Mouse (Mus musculus) embryonic facial prominence, embryonic 14.5 days (tissue): ENCODE measurements around the gene Farsa. TPM values are rescaled to one million over a fixed set of nuclear protein-coding genes. Genes with fewer than 3 reads are reported as not detected.

Experiments
- ATAC-seq: fragments of 200-750 bp; cut with Nextera tagmentation; 2 replicates; pipeline ENCODE4 v1.8.0; 2017; ENCODE audit warnings: low read depth, moderate number of reproducible peaks, moderate TSS enrichment
- DNase-seq: peaks from one replicate; pipeline ENCODE4 v3.0.0-alpha.2; 2015; ENCODE audit warnings: low spot score
- H3K27ac ChIP-seq: fragments of 300-500 bp; sonication (generic); replicated peaks from 2 replicates; pipeline ENCODE4 v1.5.1; 2014; ENCODE audit warnings: low read depth, mild to moderate bottlenecking, low read length, moderate library complexity
- H3K27me3 ChIP-seq: fragments of 300-500 bp; sonication (generic); replicated peaks from 2 replicates; pipeline ENCODE4 v1.6.1; 2014; ENCODE audit warnings: low read length; ENCODE audit not compliant: control insufficient read depth, insufficient read depth
- H3K36me3 ChIP-seq: fragments of 300-500 bp; sonication (generic); 2 replicates; pipeline ENCODE4 v1.6.1; 2014; ENCODE audit warnings: low read length, mixed read lengths; ENCODE audit not compliant: control insufficient read depth, insufficient read depth
- H3K4me1 ChIP-seq: fragments of 300-500 bp; sonication (generic); 2 replicates; pipeline ENCODE4 v1.6.1; 2014; ENCODE audit warnings: antibody characterized with exemption, low read length; ENCODE audit not compliant: control insufficient read depth, insufficient read depth
- H3K4me2 ChIP-seq: fragments of 300-500 bp; sonication (generic); 2 replicates; pipeline ENCODE4 v1.6.1; 2014; ENCODE audit warnings: low read depth, mild to moderate bottlenecking, low read length, moderate library complexity, mixed read lengths
- H3K4me3 ChIP-seq: fragments of 300-500 bp; sonication (generic); 2 replicates; pipeline ENCODE4 v1.5.1; 2014; ENCODE audit warnings: low read depth, mild to moderate bottlenecking, low read length
- H3K9ac ChIP-seq: fragments of 300-500 bp; sonication (generic); 2 replicates; pipeline ENCODE4 v1.6.1; 2014; ENCODE audit warnings: low read depth, mild to moderate bottlenecking, low read length, moderate library complexity, mixed read lengths
- H3K9me3 ChIP-seq: fragments of 300-500 bp; sonication (generic); 2 replicates; pipeline ENCODE4 v1.6.1; 2016; ENCODE audit warnings: low read length; ENCODE audit not compliant: control insufficient read depth
- WGBS: fragments of 180-500 bp; shearing (Covaris S2); extraction: QIAGEN DNeasy Blood & Tissue Kit; methylation state at CpG from one replicate; pipeline ENCODE4 v1.1.7; 2014; 5-methylcytosine and 5-hydroxymethylcytosine counted together
- polyA plus RNA-seq: library from polyadenylated mRNA; unstranded; fragments of >200 nt; fragmentation: Nextera tagmentation; extraction: Ambion mirVana; gene quantifications from 2 replicates; pipeline ENCODE4 v1.2.1, GENCODE M21; 2014

The Farsa gene
- polyA plus RNA-seq, 1 experiment from 2014 or later: 67.1 TPM

GRCm38 (mm10) chr8:84908421-84909161 lies 51.8 kb downstream of the Farsa start, which contains the start of gene Dnase2a:
Gene Dnase2a (plus strand): TSS chr8:84908560.
- peak; percentile 99 for DNase-seq
- peak; percentile 92 for ATAC-seq
- Histone ChIP-seq H3K4me3 (peak within 1 kb of the TSS; percentile 59), H3K27ac (no peak within 1 kb of the TSS), H3K9me3 (no peaks in the 10 kb centered on the region), H3K27me3 (peaks cover 29% of the 10 kb centered on the region), H3K4me2 (peak within 1 kb of the TSS; percentile 85), H3K4me1 (peaks cover 9% of the 10 kb centered on the region; the same call in 1 of the 2 replicates), H3K36me3 (no peaks in the 10 kb centered on the region), H3K9ac (peak within 1 kb of the TSS; percentile 74)
- 2% methylated on average over 29 of the region's 45 CpGs for WGBS

DNA sequence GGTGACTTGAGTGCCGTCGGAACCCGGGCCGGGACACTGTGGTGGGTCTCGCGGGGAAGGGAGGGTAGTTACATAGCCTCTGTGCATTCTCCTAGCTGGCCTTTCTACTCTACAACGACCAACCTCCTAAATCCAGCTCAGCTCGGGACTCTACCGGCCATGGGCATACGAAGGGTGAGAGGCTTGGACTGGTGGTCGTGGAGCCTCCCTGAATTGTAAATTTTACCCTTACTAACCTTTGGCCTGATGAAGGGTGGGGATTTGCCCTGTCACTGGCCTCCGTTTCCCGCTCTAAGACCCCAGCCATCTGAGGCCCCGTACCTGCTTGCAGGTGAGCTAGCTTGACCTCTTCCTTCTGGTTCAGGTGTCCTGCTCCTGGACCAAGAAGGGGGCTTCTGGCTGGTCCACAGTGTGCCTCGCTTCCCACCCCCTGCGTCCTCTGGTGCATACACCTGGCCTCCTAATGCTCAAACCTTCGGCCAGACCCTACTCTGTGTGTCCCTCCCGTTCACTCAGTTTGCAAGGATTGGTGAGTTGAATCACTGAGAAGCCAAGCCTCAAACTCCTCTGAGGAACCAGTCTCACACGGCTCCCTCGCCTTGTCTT lies 52.5 kb downstream of the Farsa start:
- Histone ChIP-seq H3K9ac (peak overlapping the region; percentile 74), H3K4me3 (peak overlapping the region; percentile 59), H3K4me2 (peak overlapping the region; percentile 85), H3K9me3 (peaks cover 5% of the 10 kb centered on the region; the same call in 1 of the 2 replicates), H3K27me3 (peaks cover 34% of the 10 kb centered on the region), H3K27ac (no peak overlapping the region), H3K36me3 (no peaks in the 10 kb centered on the region), H3K4me1 (peaks cover 9% of the 10 kb centered on the region; the same call in 1 of the 2 replicates)
- 54% methylated on average over 18 of the region's 20 CpGs for WGBS
- DNase-seq (no peak), ATAC-seq (no peak)

DNA sequence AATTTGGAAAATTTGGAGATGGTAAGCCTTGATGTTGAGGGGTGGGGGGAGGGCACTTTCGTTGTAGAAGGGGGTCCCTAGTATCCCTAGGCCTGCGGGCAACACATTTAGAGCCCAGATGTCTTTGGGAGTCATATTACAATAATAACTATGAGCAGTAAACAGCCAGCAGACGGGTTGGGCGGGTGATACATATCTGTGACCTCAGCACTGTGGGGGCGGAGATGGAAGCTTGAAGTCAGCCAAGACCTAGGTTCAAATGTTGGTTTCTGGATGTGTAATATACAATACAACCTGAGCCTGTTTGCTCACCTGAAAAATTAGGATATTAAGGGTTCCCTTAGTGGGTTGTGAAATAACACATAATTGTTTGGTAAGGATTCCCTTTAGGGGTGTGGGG lies 53.2 kb downstream of the Farsa start:
- Histone ChIP-seq H3K4me1 (peaks cover 9% of the 10 kb centered on the region; the same call in 1 of the 2 replicates), H3K36me3 (no peaks in the 10 kb centered on the region), H3K9me3 (peaks cover 5% of the 10 kb centered on the region; the same call in 1 of the 2 replicates), H3K27me3 (peaks cover 34% of the 10 kb centered on the region), H3K9ac (no peak overlapping the region), H3K27ac (no peak overlapping the region), H3K4me3 (no peak overlapping the region), H3K4me2 (0 out of 2 replicates have a peak overlapping the region, but pooled peaks have one; percentile 85)
- DNase-seq (no peak), ATAC-seq (no peak)
- WGBS: 51% methylated on average over 5 of the region's 5 CpGs

- Histone ChIP-seq H3K9me3 (peaks cover 5% of the 10 kb centered on the region; the same call in 1 of the 2 replicates), H3K36me3 (no peaks in the 10 kb centered on the region), H3K4me3 (no peak overlapping the region), H3K9ac (no peak overlapping the region), H3K27me3 (peaks cover 34% of the 10 kb centered on the region), H3K4me1 (peaks cover 9% of the 10 kb centered on the region; the same call in 1 of the 2 replicates), H3K4me2 (no peak overlapping the region), H3K27ac (no peak overlapping the region)
- no peak for DNase-seq
- ATAC-seq: no peak
- WGBS: 83% methylated on average over 6 of the region's 6 CpGs
Measured at GRCm38 (mm10) chr8:84910551-84910950, 53.8 kb downstream of the Farsa start.

- no peak overlapping the region for H3K4me3 ChIP-seq
- no peaks in the 10 kb centered on the region for H3K36me3 ChIP-seq
- H3K9me3 ChIP-seq: peaks cover 5% of the 10 kb centered on the region; the same call in 1 of the 2 replicates
- peaks cover 9% of the 10 kb centered on the region; the same call in 1 of the 2 replicates for H3K4me1 ChIP-seq
- DNase-seq (no peak), ATAC-seq (no peak)
- peaks cover 34% of the 10 kb centered on the region for H3K27me3 ChIP-seq
- H3K9ac ChIP-seq: no peak overlapping the region
- H3K27ac ChIP-seq: no peak overlapping the region
- WGBS: 79% methylated on average over 5 of the region's 9 CpGs
- no peak overlapping the region; the same call in 1 of the 2 replicates for H3K4me2 ChIP-seq
Measured at GRCm38 (mm10) chr8:84911854-84912253, 55.1 kb downstream of the Farsa start.

DNA sequence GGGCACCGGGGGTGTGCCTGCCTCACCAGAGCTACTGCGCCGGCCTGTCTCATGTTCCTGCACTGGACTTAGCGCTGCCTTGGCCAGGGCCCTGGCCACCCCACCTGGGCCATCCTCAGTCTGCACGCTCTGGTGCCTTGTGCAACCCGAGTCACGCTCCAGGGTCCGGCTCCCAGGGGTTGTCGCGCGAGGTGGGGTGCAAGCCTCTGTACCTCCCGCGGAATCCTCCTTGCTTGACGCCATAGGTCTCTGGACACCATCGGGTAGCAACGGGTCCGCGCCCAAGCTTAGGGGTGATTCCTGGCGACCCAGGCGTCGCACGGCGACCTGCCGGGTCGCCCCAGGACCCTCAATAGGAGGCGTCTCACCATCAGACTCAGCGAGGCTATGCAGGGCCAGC lies 55.6 kb downstream of the Farsa start:
- Histone ChIP-seq H3K4me1 (peaks cover 9% of the 10 kb centered on the region; the same call in 1 of the 2 replicates), H3K27me3 (peaks cover 34% of the 10 kb centered on the region), H3K9ac (no peak overlapping the region), H3K4me2 (peak overlapping the region; percentile 70), H3K4me3 (peak overlapping the region; percentile 49), H3K9me3 (peaks cover 5% of the 10 kb centered on the region; the same call in 1 of the 2 replicates), H3K36me3 (no peaks in the 10 kb centered on the region), H3K27ac (no peak overlapping the region)
- DNase-seq (no peak), ATAC-seq (no peak)
- 20% methylated on average over 25 of the region's 27 CpGs for WGBS

GRCm38 (mm10) chr8:84912895-84913501 lies 56.2 kb downstream of the Farsa start:
- DNase-seq: peak; percentile 87
- WGBS: 1% methylated on average over 47 of the region's 55 CpGs
- H3K9me3 ChIP-seq: peaks cover 5% of the 10 kb centered on the region; the same call in 1 of the 2 replicates
- peak overlapping the region; percentile 49 for H3K4me3 ChIP-seq
- peak overlapping the region; percentile 70 for H3K4me2 ChIP-seq
- H3K4me1 ChIP-seq: peaks cover 9% of the 10 kb centered on the region; the same call in 1 of the 2 replicates
- ATAC-seq: peak; percentile 60
- H3K27ac ChIP-seq: no peak overlapping the region
- H3K9ac ChIP-seq: peak overlapping the region; percentile 50
- H3K36me3 ChIP-seq: no peaks in the 10 kb centered on the region
- peaks cover 34% of the 10 kb centered on the region for H3K27me3 ChIP-seq

GRCm38 (mm10) chr8:84913502-84913900 lies 56.7 kb downstream of the Farsa start:
- whole genome bisulfite sequencing: 10% methylated on average over 9 of the region's 9 CpGs
- Histone ChIP-seq H3K9ac (peak overlapping the region; percentile 50), H3K4me3 (peak overlapping the region; percentile 49), H3K9me3 (peaks cover 5% of the 10 kb centered on the region; the same call in 1 of the 2 replicates), H3K4me2 (peak overlapping the region; percentile 70), H3K36me3 (no peaks in the 10 kb centered on the region), H3K27ac (no peak overlapping the region), H3K4me1 (peaks cover 9% of the 10 kb centered on the region; the same call in 1 of the 2 replicates), H3K27me3 (peaks cover 34% of the 10 kb centered on the region)
- ATAC-seq (no peak), DNase-seq (no peak)
